Mouse (Mus musculus) gastrocnemius, postnatal 14 days (tissue): ENCODE results near the gene Chp1. TPM values are rescaled to one million over a fixed set of nuclear protein-coding genes. Genes with fewer than 3 reads are reported as not detected.
"Not testable (repeated sequence)": the region's sequence is repeated elsewhere in the genome, so short reads cannot be mapped to it uniquely, and the experiment has no call there.

Experiments
- DNase-seq: peaks from one replicate; pipeline ENCODE4 v3.0.0; 2021; ENCODE audit warnings: mixed read lengths
- intact Hi-C: fragments of 180-260 bp; cut with DNase I; formaldehyde crosslinking; loops from one replicate; pipeline ENCODE4 v1.15.1; 2025; ENCODE audit warnings: low total_unique reads
- total RNA-seq, 2 experiments: library from RNA; stranded (reverse); gene quantifications; 2 replicates each; pipeline ENCODE4 v1.2.3; 2021

Gene Chp1
- total RNA-seq, 2 experiments from 2014 or later = 53.3 to 60.3 TPM

GRCm38 (mm10) chr2:119558737-119559340 lies 11.3 kb downstream of the Chp1 start:
- intact Hi-C loops = no loop called here
- DNase-seq = no peak

DNA sequence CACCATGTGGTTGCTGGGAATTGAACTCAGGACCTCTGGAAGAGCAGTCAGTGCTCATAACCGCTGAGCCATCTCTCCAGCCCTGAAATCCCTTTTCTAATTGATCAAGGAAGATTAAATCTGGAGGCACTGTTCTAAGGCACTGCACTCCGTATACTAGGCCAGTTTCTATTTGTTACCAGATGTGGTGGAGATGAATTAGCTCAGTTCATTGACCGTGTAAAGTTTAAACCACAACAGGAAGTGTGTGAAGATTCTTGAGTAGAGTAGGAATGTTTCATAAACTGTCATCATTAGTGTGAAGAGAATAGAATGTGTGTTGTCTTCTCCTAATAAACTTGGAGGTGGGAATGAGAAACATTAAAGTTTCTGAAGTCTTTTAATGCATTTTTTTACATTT lies 14.3 kb downstream of the Chp1 start:
- intact Hi-C loops = no loop called here
- DNase-seq = no peak

DNA sequence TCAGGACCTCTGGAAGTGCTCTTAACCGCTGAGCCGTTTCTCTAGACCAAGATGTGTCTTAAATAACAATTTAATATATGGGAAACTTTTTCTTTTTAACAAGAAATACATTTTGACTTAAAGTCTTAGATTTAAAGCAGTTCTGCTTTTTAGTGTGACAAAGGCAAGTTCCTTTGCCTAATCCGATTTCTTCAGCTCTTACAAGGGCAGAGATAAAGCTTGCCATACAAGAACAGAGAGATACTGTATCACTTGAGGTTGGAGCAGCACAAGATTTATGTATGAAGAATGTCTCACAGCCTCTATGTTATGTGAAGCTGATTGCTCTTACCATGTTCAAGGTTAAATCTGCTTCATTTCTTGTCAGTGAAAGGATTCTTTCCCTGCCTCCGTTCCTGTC lies 17.8 kb downstream of the Chp1 start:
- intact Hi-C loops = no loop called here
- no peak for DNase-seq

- DNase-seq = no peak
- intact Hi-C loops = no loop called here
Measured at GRCm38 (mm10) chr2:119566182-119566855, 18.8 kb downstream of the Chp1 start.

GRCm38 (mm10) chr2:119572471-119572870 lies 25.0 kb downstream of the Chp1 start:
- intact Hi-C loops = no loop called here

DNA sequence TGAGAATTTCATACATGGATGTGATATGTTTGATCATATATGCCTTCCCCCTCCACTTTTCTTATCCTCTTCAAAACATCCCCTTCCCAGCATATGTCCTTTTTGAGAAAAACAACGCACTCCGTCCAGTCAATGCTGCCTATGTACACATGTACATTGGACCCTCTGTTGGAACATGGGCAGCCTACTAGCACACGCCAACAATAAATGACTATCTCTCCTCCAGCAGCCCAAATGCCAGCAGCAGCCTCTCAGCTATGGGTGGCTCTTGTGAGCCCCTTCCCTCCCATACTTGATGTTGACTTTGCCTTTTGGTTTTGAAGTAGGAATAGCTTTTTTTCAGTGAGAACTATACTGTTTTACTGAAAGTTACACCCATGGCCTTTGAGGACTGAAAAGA lies 34.1 kb downstream of the Chp1 start:
- intact Hi-C loops = no loop called here
- DNase-seq = no peak

More at GRCm38 (mm10) chr2:119572471-119572870, 25.0 kb downstream of the Chp1 start:
- no peak for DNase-seq

- no peak for DNase-seq
- intact Hi-C loops = no loop called here
Measured at GRCm38 (mm10) chr2:119583439-119583838, 35.9 kb downstream of the Chp1 start.

DNA sequence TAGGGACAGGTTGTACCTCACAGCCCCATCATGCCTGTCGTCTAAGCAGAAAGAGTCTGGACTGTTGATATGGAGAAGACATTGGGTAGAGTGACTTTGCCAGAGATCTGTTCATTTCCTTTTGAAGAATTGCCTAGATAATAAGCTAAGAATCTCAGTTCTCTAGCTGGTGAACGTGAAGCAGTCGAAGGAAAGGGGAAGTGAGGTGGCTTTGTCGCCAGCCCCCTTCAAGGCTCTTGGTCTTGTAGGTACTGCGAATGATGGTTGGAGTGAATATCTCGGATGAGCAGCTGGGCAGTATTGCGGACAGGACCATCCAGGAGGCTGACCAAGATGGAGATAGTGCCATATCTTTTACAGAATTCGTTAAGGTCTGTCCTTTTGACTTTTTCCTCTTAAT lies 36.8 kb downstream of the Chp1 start:
- intact Hi-C loops = no loop called here
- DNase-seq = no peak

DNA sequence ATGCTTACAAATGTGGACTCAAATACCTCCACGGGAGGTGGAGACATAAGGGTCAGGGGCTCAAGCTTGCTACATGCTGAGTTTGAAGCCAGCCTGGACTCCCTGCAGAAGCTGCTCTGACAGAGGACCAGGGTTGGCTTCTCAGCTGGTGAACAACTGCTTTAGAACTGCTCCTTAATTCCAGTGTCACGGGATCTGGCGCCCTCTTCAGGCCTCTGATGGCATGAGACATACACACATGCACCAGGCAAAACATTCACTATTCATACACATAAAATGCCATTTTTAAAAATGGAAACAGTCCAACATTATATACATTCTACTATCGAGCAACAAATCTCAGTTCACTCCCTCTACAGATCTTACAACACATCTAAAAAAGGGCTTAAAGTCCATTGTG lies 39.9 kb downstream of the Chp1 start:
- DNase-seq = peak; percentile 62
- intact Hi-C loops = no loop called here

DNA sequence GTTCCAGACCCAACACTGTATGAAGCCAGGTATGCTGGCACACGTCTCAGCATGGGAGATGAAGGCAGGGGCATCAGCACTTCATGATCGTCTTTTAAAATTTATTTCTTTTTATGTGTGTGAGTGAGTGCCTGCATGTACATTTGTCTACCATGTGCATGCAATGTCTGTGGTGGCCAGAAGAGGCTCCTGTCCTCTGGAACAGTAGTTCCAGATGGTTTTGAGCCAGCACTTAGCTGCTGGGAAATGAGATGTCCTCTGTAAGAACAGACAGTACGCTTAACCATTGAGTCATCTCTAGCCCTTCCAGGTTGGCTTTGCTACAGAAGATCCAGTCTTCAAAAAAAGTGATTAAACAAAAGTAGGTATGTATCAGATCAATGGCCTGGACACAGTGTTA lies 43.8 kb downstream of the Chp1 start:
- DNase-seq = no peak
- intact Hi-C loops = loop anchor here (5.0 kb wide), 1 partner anchor 44 kb away; the partner anchor contains the start of genes Chp1 and Exd1

- DNase-seq = no peak
- intact Hi-C loops = loop anchor here (5.0 kb wide), 1 partner anchor 46 kb away; the partner anchor contains the start of genes Chp1 and Exd1
Measured at GRCm38 (mm10) chr2:119593765-119594112, 46.2 kb downstream of the Chp1 start.

DNA sequence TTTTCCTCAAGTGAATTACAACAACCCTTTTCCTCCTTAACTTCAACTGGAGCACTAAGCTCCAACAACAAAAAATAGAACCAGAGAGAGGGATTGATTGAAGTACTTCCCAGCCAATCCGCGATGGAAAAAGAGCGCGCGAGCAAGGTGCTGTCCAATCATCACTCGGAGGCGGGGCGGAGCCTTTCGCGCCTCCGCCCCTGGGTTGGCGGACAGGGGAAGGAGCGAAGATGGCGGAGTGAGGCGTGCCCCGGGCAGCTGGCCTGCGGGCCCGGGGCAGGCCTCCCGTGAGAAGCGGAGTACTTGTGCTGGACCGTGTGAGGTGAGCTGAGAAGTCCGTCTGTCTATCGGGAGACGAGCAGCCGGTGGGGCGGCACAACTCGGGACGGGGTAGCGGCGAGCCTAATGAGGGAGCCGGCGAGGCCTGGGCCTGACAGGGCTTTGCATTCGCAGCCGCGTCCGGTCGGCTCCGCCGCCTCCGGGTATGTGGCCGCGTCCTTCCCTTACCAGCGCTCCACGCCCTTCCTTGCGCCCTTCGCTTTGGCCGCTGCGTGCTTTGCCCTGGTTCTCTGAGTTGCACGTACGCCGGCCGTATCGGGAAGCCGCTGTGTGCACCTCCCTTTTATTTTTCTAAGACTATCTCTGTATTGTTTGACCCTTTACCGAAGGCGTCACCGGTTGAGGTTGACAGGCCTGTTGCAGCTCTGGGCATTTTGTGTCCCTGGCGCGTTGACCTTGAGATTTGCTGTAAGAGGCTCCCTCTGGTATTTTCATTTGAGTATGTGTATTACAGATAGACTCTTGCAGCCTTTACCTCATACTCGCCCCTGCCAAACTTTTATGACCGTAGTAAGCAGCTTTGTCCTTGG lies 46.9 kb downstream of the Chp1 start:
- intact Hi-C loops = loop anchor here (5.0 kb wide), 1 partner anchor 47 kb away; the partner anchor contains the start of genes Chp1 and Exd1
- peak; percentile 96 for DNase-seq

- intact Hi-C loops = no loop called here
- DNase-seq = no peak
Measured at GRCm38 (mm10) chr2:119595308-119595707, 47.8 kb downstream of the Chp1 start.

GRCm38 (mm10) chr2:119596781-119597330 lies 49.4 kb downstream of the Chp1 start:
- no peak for DNase-seq
- intact Hi-C loops = no loop called here

DNA sequence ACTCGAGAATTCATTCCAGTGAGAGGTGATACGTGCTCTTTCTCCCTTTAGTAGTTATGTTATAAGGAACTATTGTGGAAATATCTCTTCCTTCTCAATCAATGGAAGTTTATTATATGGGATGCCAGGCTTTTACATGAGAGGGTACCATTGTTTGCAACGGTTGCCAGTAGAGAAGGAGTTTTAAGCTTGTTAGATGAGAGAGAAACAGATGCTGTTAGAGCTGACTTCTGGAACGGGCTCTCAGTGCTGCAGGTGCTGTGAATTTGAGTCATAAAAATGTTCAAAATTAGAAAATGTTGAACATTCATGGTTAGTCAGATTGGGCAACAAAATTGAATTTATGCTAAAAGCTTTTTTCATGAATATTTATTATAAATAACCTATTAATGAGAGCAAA lies 53.5 kb downstream of the Chp1 start:
- no peak for DNase-seq
- intact Hi-C loops = no loop called here

- intact Hi-C loops, DNase-seq: not testable (repeated sequence)
Measured at GRCm38 (mm10) chr2:119601575-119601974, 54.1 kb downstream of the Chp1 start.

DNA sequence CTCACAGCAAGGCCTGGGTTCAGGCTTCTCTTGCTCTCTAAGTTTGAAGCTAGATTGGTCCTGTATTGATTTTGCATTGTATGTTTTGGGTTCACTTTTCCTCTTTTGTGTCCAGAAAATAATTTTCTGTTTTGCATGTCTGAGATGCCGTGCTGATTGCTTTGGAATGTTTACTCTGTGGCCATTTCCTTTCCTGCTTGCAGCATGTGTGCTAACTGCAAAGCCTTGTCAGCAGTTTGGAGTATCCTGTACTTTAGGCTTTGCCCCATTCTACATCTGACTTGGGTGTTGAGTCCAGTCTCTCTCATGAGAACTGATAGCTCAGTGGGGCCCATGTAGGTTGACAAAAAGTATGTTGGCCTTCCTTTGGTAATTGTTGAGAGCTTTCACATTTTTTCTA lies 55.0 kb downstream of the Chp1 start:
- intact Hi-C loops = no loop called here
- DNase-seq = no peak

DNA sequence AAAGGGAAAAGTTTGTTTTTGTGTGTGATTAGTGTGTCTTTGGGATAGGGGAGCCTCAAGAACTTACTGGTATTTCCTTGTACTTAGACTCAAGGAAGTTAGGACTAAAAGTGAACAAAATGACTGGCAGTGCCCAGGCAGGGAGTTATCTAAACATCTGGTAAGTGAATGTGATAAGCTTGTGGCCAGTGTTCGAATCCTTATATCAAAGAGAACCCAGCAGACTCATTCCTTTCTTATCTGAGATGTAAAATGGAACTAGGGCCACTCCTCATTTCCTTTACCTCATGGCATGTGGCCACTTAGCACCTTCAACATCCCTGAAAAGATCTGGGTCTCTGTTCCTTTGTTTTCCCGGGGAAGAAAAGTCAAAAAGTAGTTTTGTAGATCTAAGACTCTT lies 56.4 kb downstream of the Chp1 start:
- intact Hi-C loops = no loop called here
- no peak for DNase-seq

DNA sequence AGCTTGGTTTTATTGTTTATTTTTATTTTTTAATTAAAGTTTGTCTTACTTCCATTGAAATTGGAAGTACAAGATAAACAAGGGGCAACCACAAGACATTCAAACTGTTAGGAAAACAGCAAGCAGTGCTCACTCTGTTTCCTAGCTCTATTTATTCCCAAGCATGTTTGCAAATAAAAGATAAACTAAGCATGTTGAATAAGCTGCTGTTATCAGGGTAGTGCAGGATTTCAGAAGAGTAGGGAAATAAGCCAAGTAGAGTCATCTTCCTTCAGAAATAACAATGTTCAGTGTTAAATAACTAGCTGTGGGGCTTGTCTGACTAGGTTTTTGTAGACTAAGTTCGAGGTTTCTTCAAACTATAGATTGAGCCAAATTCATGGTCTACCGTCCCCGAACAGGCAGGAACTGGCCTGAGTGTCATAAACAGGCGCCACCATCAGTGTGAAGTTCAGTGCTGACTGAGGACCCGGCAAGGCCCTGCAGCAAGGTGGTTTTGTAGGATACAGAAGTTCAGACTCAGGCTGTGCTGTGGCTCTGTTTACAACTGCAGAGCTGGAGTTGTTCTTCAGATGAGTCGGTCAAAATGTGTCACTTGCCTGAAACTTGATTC lies 58.0 kb downstream of the Chp1 start:
- no peak for DNase-seq
- intact Hi-C loops = no loop called here

DNA sequence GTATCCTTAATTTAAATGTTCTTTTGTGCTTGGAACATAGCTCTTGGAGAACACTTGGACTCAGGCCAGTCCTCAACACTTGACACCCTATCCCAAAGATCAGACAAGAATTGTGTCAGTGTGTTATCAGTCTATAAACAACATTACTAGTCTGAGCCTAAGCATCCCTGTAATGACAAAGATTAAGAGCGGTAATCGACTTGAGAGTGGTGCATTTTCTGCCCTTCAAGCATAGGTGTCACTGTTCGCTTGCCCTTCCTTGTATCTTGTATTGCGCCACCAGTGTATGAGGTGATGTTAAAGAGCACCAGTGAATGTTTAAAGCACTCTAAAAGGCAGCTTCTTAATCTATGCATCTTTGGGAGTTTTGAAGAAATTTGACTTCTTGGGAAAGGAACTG lies 59.5 kb downstream of the Chp1 start:
- no peak for DNase-seq
- intact Hi-C loops = no loop called here
